Mouse (Mus musculus): ENCODE data around the gene Arhgef28. TPM values are rescaled to one million over a fixed set of nuclear protein-coding genes. Genes with fewer than 3 reads are reported as not detected.

Arhgef28 gene
- polyA plus RNA-seq, 1 experiment from 2014 or later: 1.3 TPM

DNA sequence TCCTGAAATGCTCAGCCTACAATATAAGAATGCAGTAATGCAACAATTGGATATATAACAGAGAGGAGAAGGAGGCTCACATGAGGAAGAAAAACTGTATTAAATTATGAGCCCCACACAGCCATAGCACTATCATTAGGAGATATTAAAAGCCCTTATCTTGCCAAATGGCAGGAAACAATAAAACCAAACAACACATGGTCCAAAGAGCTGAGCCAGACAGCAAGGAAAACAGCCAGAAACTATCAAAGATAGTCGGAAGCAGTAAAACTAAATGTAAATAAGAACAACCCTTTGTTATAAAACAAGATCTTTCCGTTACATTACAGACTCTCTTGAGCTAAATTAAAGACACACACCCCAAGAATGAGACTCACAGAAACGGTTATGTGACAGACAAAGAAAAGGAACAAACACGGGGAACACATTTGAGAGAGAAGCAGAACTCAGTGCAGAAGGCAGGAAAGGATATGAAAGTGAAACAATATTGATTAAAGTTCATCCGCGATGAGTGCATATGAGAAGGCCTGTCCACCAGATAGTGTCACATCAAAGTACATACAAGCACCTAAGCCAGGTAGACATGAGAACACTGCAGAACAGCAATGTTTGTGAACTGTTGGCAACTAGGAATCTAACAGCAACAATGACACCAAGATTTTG is 231.6 kb downstream of the Arhgef28 start:
- Histone ChIP-seq H3K9me3 (replicated peaks; ENCODE audit: control insufficient read depth, low read length) (no peaks in the 10 kb centered on the region), H3K27me3 (ENCODE audit: control insufficient read depth, insufficient read depth, low read depth, low read length) (no peaks in the 10 kb centered on the region), H3K4me2 (ENCODE audit: low read depth, low read length) (no peak overlapping the region), H3K27ac (ENCODE audit: low read length) (no peak overlapping the region), H3K36me3 (ENCODE audit: control insufficient read depth, insufficient read depth) (no peaks in the 10 kb centered on the region), H3K9ac (ENCODE audit: low read depth, low read length) (no peak overlapping the region), H3K4me1 (ENCODE audit: control insufficient read depth, low read depth, low read length) (no peaks in the 10 kb centered on the region), H3K4me3 (ENCODE audit: low read depth, low read length) (no peak overlapping the region)
- ATAC-seq (ENCODE audit: low read depth): no peak
- WGBS (ENCODE audit: insufficient replicate concordance): 42% methylated on average over 6 of the region's 6 CpGs

DNA sequence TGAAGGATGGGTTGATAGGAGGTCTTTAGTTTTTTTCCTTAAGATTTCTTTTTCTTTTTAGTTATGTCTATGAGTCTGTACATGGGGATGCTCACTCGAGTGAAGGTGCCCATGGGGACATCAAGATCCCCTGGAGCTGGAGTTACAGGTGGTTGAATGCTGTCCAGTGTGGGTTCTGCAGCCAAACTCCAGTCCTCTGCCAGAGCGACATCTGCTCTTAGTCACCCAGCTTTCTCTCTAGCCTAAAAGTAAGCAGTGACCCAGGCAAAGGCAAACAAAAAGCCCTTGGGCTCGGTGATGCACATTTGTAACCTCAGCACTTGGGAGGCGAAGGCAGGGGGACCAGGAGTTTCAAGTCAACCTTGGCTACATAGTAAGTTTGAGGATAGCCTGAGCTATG is 232.3 kb downstream of the Arhgef28 start:
- Histone ChIP-seq H3K4me2 (ENCODE audit: low read depth, low read length) (no peak overlapping the region), H3K27me3 (ENCODE audit: control insufficient read depth, insufficient read depth, low read depth, low read length) (no peaks in the 10 kb centered on the region), H3K36me3 (ENCODE audit: control insufficient read depth, insufficient read depth) (no peaks in the 10 kb centered on the region), H3K27ac (ENCODE audit: low read length) (no peak overlapping the region), H3K4me3 (ENCODE audit: low read depth, low read length) (no peak overlapping the region), H3K9ac (ENCODE audit: low read depth, low read length) (no peak overlapping the region), H3K4me1 (ENCODE audit: control insufficient read depth, low read depth, low read length) (no peaks in the 10 kb centered on the region), H3K9me3 (replicated peaks; ENCODE audit: control insufficient read depth, low read length) (no peaks in the 10 kb centered on the region)
- 42% methylated on average over 4 of the region's 4 CpGs for WGBS (ENCODE audit: insufficient replicate concordance)
- no peak for ATAC-seq (ENCODE audit: low read depth)

DNA sequence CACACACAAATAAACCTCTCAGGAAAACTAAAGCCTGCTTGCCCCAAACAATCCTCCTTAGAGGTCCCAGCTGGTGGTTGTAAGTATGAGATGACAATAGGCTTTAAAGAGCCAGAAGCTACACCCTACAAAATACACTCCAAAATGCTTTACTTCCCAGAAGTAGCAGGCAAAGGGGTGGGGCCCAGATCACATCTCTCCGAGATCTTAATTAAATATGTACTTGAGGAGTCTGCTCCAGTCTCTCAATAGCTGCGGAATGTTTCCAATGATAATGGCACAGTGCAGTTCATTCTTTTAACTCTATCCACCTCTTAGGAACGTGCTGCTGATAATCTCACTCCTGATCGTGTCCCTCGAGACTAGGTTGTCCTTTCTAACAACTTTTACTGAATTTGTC is 240.2 kb downstream of the Arhgef28 start:
- no peaks in the 10 kb centered on the region for H3K9me3 ChIP-seq (replicated peaks; ENCODE audit: control insufficient read depth, low read length)
- H3K4me3 ChIP-seq (ENCODE audit: low read depth, low read length): no peak overlapping the region
- no peak overlapping the region for H3K9ac ChIP-seq (ENCODE audit: low read depth, low read length)
- H3K4me2 ChIP-seq (ENCODE audit: low read depth, low read length): no peak overlapping the region
- no peak overlapping the region for H3K27ac ChIP-seq (ENCODE audit: low read length)
- H3K27me3 ChIP-seq (ENCODE audit: control insufficient read depth, insufficient read depth, low read depth, low read length): no peaks in the 10 kb centered on the region
- no peaks in the 10 kb centered on the region for H3K4me1 ChIP-seq (ENCODE audit: control insufficient read depth, low read depth, low read length)
- H3K36me3 ChIP-seq (ENCODE audit: control insufficient read depth, insufficient read depth): no peaks in the 10 kb centered on the region
- no peak for ATAC-seq (ENCODE audit: low read depth)
- WGBS (ENCODE audit: insufficient replicate concordance): 48% methylated on average over 5 of the region's 5 CpGs

DNA sequence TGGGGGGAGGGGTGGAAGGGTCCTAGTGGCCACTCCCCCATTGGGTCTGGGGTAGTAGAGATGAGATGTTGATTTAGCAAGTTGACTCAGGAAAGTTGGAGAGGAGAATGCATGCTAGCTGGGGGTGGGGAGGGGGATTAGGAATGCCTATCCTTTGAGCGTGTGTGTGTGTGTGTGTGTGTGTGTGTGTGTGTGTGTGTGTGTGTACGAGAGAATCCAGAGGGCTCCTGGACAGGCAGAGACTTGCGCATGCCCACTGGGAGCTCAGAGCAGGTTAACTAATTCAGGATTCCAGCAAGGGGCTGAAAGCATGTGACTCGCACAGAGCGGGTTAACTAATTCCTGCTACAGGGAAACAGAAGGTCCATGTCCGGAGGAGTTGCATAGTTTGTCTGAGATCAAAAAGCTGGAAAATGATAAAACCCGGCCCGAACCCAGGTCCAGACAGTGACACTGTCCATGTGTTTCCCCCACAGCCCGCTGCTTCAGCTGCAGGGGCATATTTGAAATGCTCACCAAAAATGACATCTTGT is 241.3 kb downstream of the Arhgef28 start:
- Histone ChIP-seq H3K4me1 (ENCODE audit: control insufficient read depth, low read depth, low read length) (no peaks in the 10 kb centered on the region), H3K9me3 (replicated peaks; ENCODE audit: control insufficient read depth, low read length) (no peaks in the 10 kb centered on the region), H3K4me3 (ENCODE audit: low read depth, low read length) (no peak overlapping the region), H3K36me3 (ENCODE audit: control insufficient read depth, insufficient read depth) (no peaks in the 10 kb centered on the region), H3K27ac (ENCODE audit: low read length) (no peak overlapping the region), H3K27me3 (ENCODE audit: control insufficient read depth, insufficient read depth, low read depth, low read length) (no peaks in the 10 kb centered on the region), H3K4me2 (ENCODE audit: low read depth, low read length) (no peak overlapping the region), H3K9ac (ENCODE audit: low read depth, low read length) (no peak overlapping the region)
- no peak for ATAC-seq (ENCODE audit: low read depth)
- 68% methylated on average over 9 of the region's 9 CpGs for WGBS (ENCODE audit: insufficient replicate concordance)

DNA sequence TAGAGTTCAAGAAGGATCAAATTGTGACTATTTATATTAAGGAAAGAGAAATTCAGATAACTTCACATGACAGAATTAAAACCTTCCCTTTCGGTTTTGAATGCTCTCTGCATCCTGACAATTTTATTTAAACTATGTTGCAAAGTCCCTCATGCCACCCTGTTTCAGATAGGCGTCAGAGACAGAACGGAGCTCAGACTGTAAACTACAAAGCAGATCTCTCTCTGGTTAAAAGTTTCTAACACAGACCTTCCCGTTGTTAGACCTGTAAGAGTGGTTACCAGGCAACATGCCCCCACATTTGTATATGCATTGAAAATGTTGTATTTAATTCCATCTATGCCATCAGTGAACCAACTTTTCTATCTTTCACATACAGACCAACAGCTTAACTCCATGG is 246.1 kb downstream of the Arhgef28 start:
- Histone ChIP-seq H3K4me3 (ENCODE audit: low read depth, low read length) (no peak overlapping the region), H3K4me2 (ENCODE audit: low read depth, low read length) (no peak overlapping the region), H3K27me3 (ENCODE audit: control insufficient read depth, insufficient read depth, low read depth, low read length) (no peaks in the 10 kb centered on the region), H3K4me1 (ENCODE audit: control insufficient read depth, low read depth, low read length) (no peaks in the 10 kb centered on the region), H3K27ac (ENCODE audit: low read length) (no peak overlapping the region), H3K9me3 (replicated peaks; ENCODE audit: control insufficient read depth, low read length) (no peaks in the 10 kb centered on the region), H3K36me3 (ENCODE audit: control insufficient read depth, insufficient read depth) (no peaks in the 10 kb centered on the region), H3K9ac (ENCODE audit: low read depth, low read length) (no peak overlapping the region)
- 59% methylated on average over 4 of the region's 4 CpGs for WGBS (ENCODE audit: insufficient replicate concordance)
- ATAC-seq (ENCODE audit: low read depth): no peak

DNA sequence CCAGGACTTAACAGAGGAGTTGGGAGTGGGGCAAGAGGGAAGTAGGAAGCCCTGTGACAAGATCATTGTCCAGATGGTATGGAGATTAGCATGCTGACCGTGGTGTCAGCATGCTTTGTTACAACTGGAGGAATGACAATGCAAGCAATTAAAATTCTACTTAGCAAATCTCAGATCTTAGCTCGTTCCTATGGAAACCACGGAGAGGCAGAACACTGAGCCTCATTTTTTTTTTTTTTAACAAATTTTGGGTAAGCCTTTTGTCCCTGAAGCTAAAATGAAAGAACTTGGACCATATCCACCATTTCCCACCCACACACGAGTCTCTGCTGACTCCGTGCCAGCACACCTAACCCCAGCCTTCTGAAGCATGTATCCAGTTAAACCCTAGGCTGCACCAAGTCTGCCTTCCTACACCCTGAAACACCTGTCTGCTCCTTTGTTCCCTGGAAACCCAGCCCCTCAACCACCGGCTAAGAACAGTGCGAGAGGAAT is 246.8 kb downstream of the Arhgef28 start:
- Histone ChIP-seq H3K4me2 (ENCODE audit: low read depth, low read length) (no peak overlapping the region), H3K4me1 (ENCODE audit: control insufficient read depth, low read depth, low read length) (no peaks in the 10 kb centered on the region), H3K27ac (ENCODE audit: low read length) (no peak overlapping the region), H3K36me3 (ENCODE audit: control insufficient read depth, insufficient read depth) (no peaks in the 10 kb centered on the region), H3K9me3 (replicated peaks; ENCODE audit: control insufficient read depth, low read length) (no peaks in the 10 kb centered on the region), H3K27me3 (ENCODE audit: control insufficient read depth, insufficient read depth, low read depth, low read length) (no peaks in the 10 kb centered on the region), H3K4me3 (ENCODE audit: low read depth, low read length) (no peak overlapping the region), H3K9ac (ENCODE audit: low read depth, low read length) (no peak overlapping the region)
- no peak for ATAC-seq (ENCODE audit: low read depth)
- WGBS (ENCODE audit: insufficient replicate concordance): 40% methylated on average over 7 of the region's 7 CpGs

DNA sequence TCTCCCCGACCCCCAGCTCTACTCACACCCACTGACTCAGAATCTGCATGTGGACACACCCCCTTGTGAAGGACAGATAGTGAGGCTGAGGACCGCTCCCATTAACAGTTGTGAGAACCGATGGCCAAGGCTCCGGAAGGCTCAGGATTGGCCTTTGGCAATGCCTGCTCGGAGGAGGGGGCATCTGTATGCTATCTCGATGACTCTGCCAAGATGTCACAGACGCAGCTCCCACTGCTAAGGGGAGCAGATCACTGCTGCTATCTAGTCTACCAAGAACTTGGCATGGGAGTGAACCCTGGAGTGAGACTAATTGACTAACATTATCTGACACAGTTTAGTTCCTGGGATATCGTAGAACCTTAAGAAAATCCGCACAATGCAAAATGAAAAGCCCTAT is 250.5 kb downstream of the Arhgef28 start:
- Histone ChIP-seq H3K4me2 (ENCODE audit: low read depth, low read length) (no peak overlapping the region), H3K9ac (ENCODE audit: low read depth, low read length) (no peak overlapping the region), H3K4me3 (ENCODE audit: low read depth, low read length) (no peak overlapping the region), H3K4me1 (ENCODE audit: control insufficient read depth, low read depth, low read length) (no peaks in the 10 kb centered on the region), H3K9me3 (replicated peaks; ENCODE audit: control insufficient read depth, low read length) (no peaks in the 10 kb centered on the region), H3K27me3 (ENCODE audit: control insufficient read depth, insufficient read depth, low read depth, low read length) (no peaks in the 10 kb centered on the region), H3K27ac (ENCODE audit: low read length) (no peak overlapping the region), H3K36me3 (ENCODE audit: control insufficient read depth, insufficient read depth) (no peaks in the 10 kb centered on the region)
- ATAC-seq (ENCODE audit: low read depth): no peak
- 51% methylated on average over 9 of the region's 9 CpGs for WGBS (ENCODE audit: insufficient replicate concordance)

DNA sequence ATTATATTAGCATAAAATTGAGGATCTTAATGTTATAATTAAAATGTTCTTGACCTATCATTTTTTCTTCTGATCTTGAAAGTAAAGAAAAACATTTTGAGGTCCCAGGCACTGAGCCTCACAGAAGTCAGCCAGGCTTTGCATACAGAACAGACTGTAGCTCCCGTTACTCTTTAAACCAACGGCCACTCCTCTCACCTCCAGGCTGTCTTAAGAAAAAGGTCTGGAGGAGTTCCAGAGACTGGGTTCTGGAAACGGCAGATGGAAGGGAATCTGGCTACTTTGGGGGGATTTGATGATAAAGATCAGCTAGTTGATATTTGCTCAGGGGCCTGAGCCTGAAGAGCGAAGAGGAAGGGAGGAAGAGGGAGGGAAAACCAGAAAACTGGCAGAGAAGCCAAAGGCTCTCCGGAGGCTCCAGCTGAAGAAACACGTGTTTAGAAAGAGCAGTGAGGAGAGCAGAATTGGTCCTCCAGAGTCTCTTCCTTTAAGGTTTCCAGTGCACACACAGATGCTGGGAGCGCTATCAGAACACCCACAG is 251.2 kb downstream of the Arhgef28 start:
- no peaks in the 10 kb centered on the region for H3K27me3 ChIP-seq (ENCODE audit: control insufficient read depth, insufficient read depth, low read depth, low read length)
- no peak overlapping the region for H3K4me2 ChIP-seq (ENCODE audit: low read depth, low read length)
- WGBS (ENCODE audit: insufficient replicate concordance): 44% methylated on average over 7 of the region's 7 CpGs
- H3K4me3 ChIP-seq (ENCODE audit: low read depth, low read length): no peak overlapping the region
- no peaks in the 10 kb centered on the region for H3K9me3 ChIP-seq (replicated peaks; ENCODE audit: control insufficient read depth, low read length)
- no peak overlapping the region for H3K27ac ChIP-seq (ENCODE audit: low read length)
- H3K9ac ChIP-seq (ENCODE audit: low read depth, low read length): no peak overlapping the region
- ATAC-seq (ENCODE audit: low read depth): no peak
- H3K4me1 ChIP-seq (ENCODE audit: control insufficient read depth, low read depth, low read length): no peaks in the 10 kb centered on the region
- no peaks in the 10 kb centered on the region for H3K36me3 ChIP-seq (ENCODE audit: control insufficient read depth, insufficient read depth)

DNA sequence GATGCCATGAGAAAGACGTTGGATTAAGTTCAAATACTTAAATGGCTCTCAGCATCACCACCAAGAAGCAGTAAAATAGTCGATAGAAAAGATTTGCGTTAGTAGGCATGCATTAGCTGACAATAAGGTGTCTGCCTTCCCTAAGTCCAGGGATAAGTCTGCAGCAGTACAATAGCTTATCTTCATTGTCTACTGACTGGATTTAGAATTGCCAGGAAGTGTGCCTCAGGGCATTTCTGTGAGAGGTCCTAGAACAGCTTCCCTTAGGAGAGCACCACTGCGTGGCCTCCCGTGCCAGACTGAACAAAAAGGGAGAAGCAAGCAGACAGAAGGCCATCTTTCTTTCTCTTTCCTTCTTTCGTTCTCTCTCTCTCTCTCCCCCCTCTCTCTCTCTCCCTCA is 252.2 kb downstream of the Arhgef28 start:
- Histone ChIP-seq H3K9me3 (replicated peaks; ENCODE audit: control insufficient read depth, low read length) (no peaks in the 10 kb centered on the region), H3K4me2 (ENCODE audit: low read depth, low read length) (no peak overlapping the region), H3K9ac (ENCODE audit: low read depth, low read length) (no peak overlapping the region), H3K27me3 (ENCODE audit: control insufficient read depth, insufficient read depth, low read depth, low read length) (no peaks in the 10 kb centered on the region), H3K36me3 (ENCODE audit: control insufficient read depth, insufficient read depth) (no peaks in the 10 kb centered on the region), H3K27ac (ENCODE audit: low read length) (no peak overlapping the region), H3K4me1 (ENCODE audit: control insufficient read depth, low read depth, low read length) (no peaks in the 10 kb centered on the region), H3K4me3 (ENCODE audit: low read depth, low read length) (no peak overlapping the region)
- ATAC-seq (ENCODE audit: low read depth): no peak
- 57% methylated on average over 6 of the region's 6 CpGs for WGBS (ENCODE audit: insufficient replicate concordance)
